Mouse (Mus musculus): ENCODE results near the gene Rsph3a. TPM values are rescaled to one million over a fixed set of nuclear protein-coding genes. Genes with fewer than 3 reads are reported as not detected.
A peak's percentile ranks its signal among the peaks of the same experiment; 100 is the strongest.
"Not testable (repeated sequence)": the region's sequence is repeated elsewhere in the genome, so short reads cannot be mapped to it uniquely, and the experiment has no call there.

The Rsph3a gene
- 50.1 and 54.5 TPM in 2 replicates for polyA plus RNA-seq (2014; fragmentation: Nextera tagmentation; extraction: Ambion mirVana)

DNA sequence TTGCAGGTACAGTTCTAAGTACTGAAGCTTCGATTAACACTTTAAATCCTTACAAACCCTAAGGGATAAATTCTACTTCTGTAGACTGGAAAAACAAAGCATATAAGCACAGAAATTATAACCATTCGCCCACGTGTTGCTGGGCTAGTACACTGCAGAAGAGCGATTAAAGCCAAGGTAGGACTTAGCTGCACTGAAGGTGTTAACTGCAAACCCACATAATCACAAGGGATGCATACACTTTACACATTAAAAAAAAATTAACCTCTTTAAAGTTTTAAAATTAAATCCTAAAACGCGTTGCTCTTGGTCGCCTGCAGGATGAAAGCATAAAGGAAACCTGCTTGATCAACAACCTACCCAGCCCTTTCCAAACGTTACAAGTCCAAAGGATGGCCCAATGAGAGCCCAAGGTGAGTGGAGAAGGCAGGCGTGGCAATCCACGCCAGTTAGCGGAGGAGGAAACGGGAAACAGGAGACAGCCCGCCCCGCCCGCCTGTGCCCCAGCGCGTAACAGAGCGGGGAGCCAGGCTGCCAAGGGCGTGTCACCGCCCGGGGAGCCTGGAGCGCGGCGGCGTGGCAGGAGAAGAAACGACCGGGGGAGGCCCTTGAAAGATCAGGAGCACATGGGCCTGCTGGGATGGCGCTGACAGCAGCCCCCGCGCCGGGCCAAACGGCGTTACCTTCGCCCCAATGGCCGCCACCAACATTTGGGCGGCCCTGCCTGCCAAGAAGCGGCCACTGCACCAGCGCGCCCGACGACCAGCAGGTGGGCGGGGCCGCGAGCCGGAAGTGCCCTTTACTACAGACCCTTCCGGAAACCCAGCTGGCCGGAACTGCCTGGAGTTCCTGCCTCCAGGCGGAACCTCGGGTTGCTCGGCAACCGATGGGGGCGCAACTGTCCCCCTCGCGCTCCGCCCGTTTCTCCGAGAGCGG is at the start of gene Rsph3a:
TSS of gene Rsph3a (plus strand) at position 498 of the 936 bp plus-strand sequence.
- not testable (repeated sequence) for H3K27me3 ChIP-seq (replicated peaks; ENCODE audit: control insufficient read depth, insufficient read depth, low read length); H3K36me3 ChIP-seq (ENCODE audit: control insufficient read depth, insufficient read depth, low read length); H3K4me1 ChIP-seq (replicated peaks; ENCODE audit: control insufficient read depth, insufficient read depth, low read length); H3K9me3 ChIP-seq (ENCODE audit: control insufficient read depth, low read length)
- peak within 1 kb of the TSS; percentile 75 for H3K27ac ChIP-seq (ENCODE audit: low read depth)
- H3K4me2 ChIP-seq (ENCODE audit: low read length): peak within 1 kb of the TSS; percentile 62
- 2% methylated on average over 57 of the region's 58 CpGs for WGBS
- DNase-seq (ENCODE audit: low spot score) (peak; percentile 91), ATAC-seq (replicated peaks; ENCODE audit: low FRiP score, low TSS enrichment, low read depth) (peak; percentile 99)
- H3K9ac ChIP-seq (ENCODE audit: low read length): peak within 1 kb of the TSS; percentile 45
- H3K4me3 ChIP-seq (ENCODE audit: low read depth, low read length): peak within 1 kb of the TSS; percentile 52

GRCm38 (mm10) chr17:7896047-7896635 is 49.3 kb upstream of the Rsph3a start:
- no peak for ATAC-seq (replicated peaks; ENCODE audit: low FRiP score, low TSS enrichment, low read depth)

DNA sequence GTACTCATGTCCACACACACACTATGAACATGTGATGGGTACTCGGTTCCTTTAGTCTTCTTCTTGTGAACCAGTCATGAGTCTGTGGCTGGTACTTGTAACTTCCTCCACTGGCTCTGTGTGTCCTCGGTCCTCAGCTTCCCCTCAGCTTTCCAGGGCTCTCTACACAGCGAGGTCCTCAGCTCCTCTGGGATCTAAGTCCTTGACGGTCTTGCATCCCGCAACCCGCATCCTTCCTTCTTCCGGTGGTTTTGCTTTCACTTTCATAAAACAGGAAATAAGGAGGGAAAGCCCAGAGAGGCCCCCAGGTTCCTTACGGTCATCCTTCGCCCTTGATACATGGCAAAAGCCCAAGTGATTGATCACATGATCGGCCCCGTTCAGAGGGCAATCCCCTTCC is 48.3 kb upstream of the Rsph3a start:
- no peaks in the 10 kb centered on the region for H3K27me3 ChIP-seq (replicated peaks; ENCODE audit: control insufficient read depth, insufficient read depth, low read length)
- H3K27ac ChIP-seq (ENCODE audit: low read depth): no peak overlapping the region
- H3K36me3 ChIP-seq (ENCODE audit: control insufficient read depth, insufficient read depth, low read length): no peaks in the 10 kb centered on the region
- no peak overlapping the region for H3K9ac ChIP-seq (ENCODE audit: low read length)
- H3K4me1 ChIP-seq (replicated peaks; ENCODE audit: control insufficient read depth, insufficient read depth, low read length): no peaks in the 10 kb centered on the region
- H3K4me2 ChIP-seq (ENCODE audit: low read length): no peak overlapping the region
- no peaks in the 10 kb centered on the region for H3K9me3 ChIP-seq (ENCODE audit: control insufficient read depth, low read length)
- H3K4me3 ChIP-seq (ENCODE audit: low read depth, low read length): no peak overlapping the region
- WGBS: 83% methylated on average over 11 of the region's 11 CpGs
- no peak for ATAC-seq (replicated peaks; ENCODE audit: low FRiP score, low TSS enrichment, low read depth)
- DNase-seq (ENCODE audit: low spot score): no peak

More at GRCm38 (mm10) chr17:7896047-7896635, 49.3 kb upstream of the Rsph3a start:
- Histone ChIP-seq H3K9me3 (ENCODE audit: control insufficient read depth, low read length) (no peaks in the 10 kb centered on the region), H3K27ac (ENCODE audit: low read depth) (no peak overlapping the region), H3K4me2 (ENCODE audit: low read length) (no peak overlapping the region), H3K4me3 (ENCODE audit: low read depth, low read length) (no peak overlapping the region), H3K9ac (ENCODE audit: low read length) (no peak overlapping the region), H3K27me3 (replicated peaks; ENCODE audit: control insufficient read depth, insufficient read depth, low read length) (no peaks in the 10 kb centered on the region), H3K36me3 (ENCODE audit: control insufficient read depth, insufficient read depth, low read length) (no peaks in the 10 kb centered on the region), H3K4me1 (replicated peaks; ENCODE audit: control insufficient read depth, insufficient read depth, low read length) (no peaks in the 10 kb centered on the region)
- WGBS: 66% methylated on average over 10 of the region's 10 CpGs
- no peak for DNase-seq (ENCODE audit: low spot score)

GRCm38 (mm10) chr17:7897756-7898155 is 47.7 kb upstream of the Rsph3a start:
- Histone ChIP-seq H3K4me3 (ENCODE audit: low read depth, low read length) (no peak overlapping the region), H3K4me2 (ENCODE audit: low read length) (no peak overlapping the region), H3K9ac (ENCODE audit: low read length) (no peak overlapping the region), H3K9me3 (ENCODE audit: control insufficient read depth, low read length) (no peaks in the 10 kb centered on the region), H3K27ac (ENCODE audit: low read depth) (no peak overlapping the region), H3K36me3 (ENCODE audit: control insufficient read depth, insufficient read depth, low read length) (no peaks in the 10 kb centered on the region), H3K4me1 (replicated peaks; ENCODE audit: control insufficient read depth, insufficient read depth, low read length) (no peaks in the 10 kb centered on the region), H3K27me3 (replicated peaks; ENCODE audit: control insufficient read depth, insufficient read depth, low read length) (no peaks in the 10 kb centered on the region)
- WGBS: 72% methylated on average over 4 of the region's 4 CpGs
- DNase-seq (ENCODE audit: low spot score) (no peak), ATAC-seq (replicated peaks; ENCODE audit: low FRiP score, low TSS enrichment, low read depth) (no peak)

- H3K9me3 ChIP-seq (ENCODE audit: control insufficient read depth, low read length): no peaks in the 10 kb centered on the region
- H3K36me3 ChIP-seq (ENCODE audit: control insufficient read depth, insufficient read depth, low read length): no peaks in the 10 kb centered on the region
- H3K9ac ChIP-seq (ENCODE audit: low read length): no peak overlapping the region
- ATAC-seq (replicated peaks; ENCODE audit: low FRiP score, low TSS enrichment, low read depth) (no peak), DNase-seq (ENCODE audit: low spot score) (no peak)
- H3K27me3 ChIP-seq (replicated peaks; ENCODE audit: control insufficient read depth, insufficient read depth, low read length): no peaks in the 10 kb centered on the region
- no peak overlapping the region for H3K4me2 ChIP-seq (ENCODE audit: low read length)
- no peak overlapping the region for H3K27ac ChIP-seq (ENCODE audit: low read depth)
- H3K4me1 ChIP-seq (replicated peaks; ENCODE audit: control insufficient read depth, insufficient read depth, low read length): no peaks in the 10 kb centered on the region
- no peak overlapping the region for H3K4me3 ChIP-seq (ENCODE audit: low read depth, low read length)
- 59% methylated on average over 6 of the region's 6 CpGs for WGBS
Measured at GRCm38 (mm10) chr17:7899233-7899632, 46.2 kb upstream of the Rsph3a start.

DNA sequence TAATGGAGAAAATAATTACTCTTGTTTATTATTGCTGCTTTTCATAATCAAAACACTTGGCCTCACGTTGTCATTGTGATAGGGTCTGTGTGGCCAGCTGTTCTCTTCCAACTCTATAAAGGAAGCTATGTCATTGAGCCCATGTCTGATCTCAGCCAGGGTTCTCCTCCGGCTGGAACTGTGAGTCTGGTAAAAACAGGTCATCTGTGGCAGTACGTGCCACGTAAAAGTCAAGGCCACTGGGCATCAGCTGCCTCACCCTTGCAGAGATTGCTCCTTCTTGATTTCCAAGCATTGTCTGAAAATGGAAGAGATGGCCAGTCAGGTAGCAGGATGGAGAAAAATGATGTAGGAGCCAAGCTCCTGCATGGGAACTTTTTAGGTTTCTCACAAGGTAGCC is 45.5 kb upstream of the Rsph3a start:
- no peak overlapping the region for H3K4me3 ChIP-seq (ENCODE audit: low read depth, low read length)
- no peaks in the 10 kb centered on the region for H3K9me3 ChIP-seq (ENCODE audit: control insufficient read depth, low read length)
- 79% methylated on average over 4 of the region's 4 CpGs for WGBS
- no peak overlapping the region for H3K27ac ChIP-seq (ENCODE audit: low read depth)
- no peaks in the 10 kb centered on the region for H3K36me3 ChIP-seq (ENCODE audit: control insufficient read depth, insufficient read depth, low read length)
- DNase-seq (ENCODE audit: low spot score) (no peak), ATAC-seq (replicated peaks; ENCODE audit: low FRiP score, low TSS enrichment, low read depth) (no peak)
- H3K4me1 ChIP-seq (replicated peaks; ENCODE audit: control insufficient read depth, insufficient read depth, low read length): no peaks in the 10 kb centered on the region
- no peak overlapping the region for H3K9ac ChIP-seq (ENCODE audit: low read length)
- no peak overlapping the region for H3K4me2 ChIP-seq (ENCODE audit: low read length)
- H3K27me3 ChIP-seq (replicated peaks; ENCODE audit: control insufficient read depth, insufficient read depth, low read length): no peaks in the 10 kb centered on the region

GRCm38 (mm10) chr17:7901536-7901935 is 43.9 kb upstream of the Rsph3a start:
- Histone ChIP-seq H3K9me3 (ENCODE audit: control insufficient read depth, low read length) (no peaks in the 10 kb centered on the region), H3K4me1 (replicated peaks; ENCODE audit: control insufficient read depth, insufficient read depth, low read length) (no peaks in the 10 kb centered on the region), H3K27ac (ENCODE audit: low read depth) (no peak overlapping the region), H3K4me2 (ENCODE audit: low read length) (no peak overlapping the region), H3K27me3 (replicated peaks; ENCODE audit: control insufficient read depth, insufficient read depth, low read length) (no peaks in the 10 kb centered on the region), H3K9ac (ENCODE audit: low read length) (no peak overlapping the region), H3K36me3 (ENCODE audit: control insufficient read depth, insufficient read depth, low read length) (no peaks in the 10 kb centered on the region), H3K4me3 (ENCODE audit: low read depth, low read length) (no peak overlapping the region)
- DNase-seq (ENCODE audit: low spot score) (no peak), ATAC-seq (replicated peaks; ENCODE audit: low FRiP score, low TSS enrichment, low read depth) (no peak)
- 77% methylated on average over 2 of the region's 2 CpGs for WGBS

- Histone ChIP-seq H3K9ac (ENCODE audit: low read length) (no peak overlapping the region), H3K27ac (ENCODE audit: low read depth) (no peak overlapping the region), H3K36me3 (ENCODE audit: control insufficient read depth, insufficient read depth, low read length) (no peaks in the 10 kb centered on the region), H3K9me3 (ENCODE audit: control insufficient read depth, low read length) (no peaks in the 10 kb centered on the region), H3K4me2 (ENCODE audit: low read length) (no peak overlapping the region), H3K4me1 (replicated peaks; ENCODE audit: control insufficient read depth, insufficient read depth, low read length) (no peaks in the 10 kb centered on the region), H3K4me3 (ENCODE audit: low read depth, low read length) (no peak overlapping the region), H3K27me3 (replicated peaks; ENCODE audit: control insufficient read depth, insufficient read depth, low read length) (no peaks in the 10 kb centered on the region)
- DNase-seq (ENCODE audit: low spot score) (no peak), ATAC-seq (replicated peaks; ENCODE audit: low FRiP score, low TSS enrichment, low read depth) (no peak)
- WGBS: 71% methylated on average over 3 of the region's 3 CpGs
Measured at GRCm38 (mm10) chr17:7902362-7902761, 43.1 kb upstream of the Rsph3a start.

All from intestine, embryonic 14.5 days (tissue).